Mouse (Mus musculus) natural killer cell, adult 2 months (primary cell): ENCODE results near the gene Ndufs7.
A peak's percentile ranks its signal among the peaks of the same experiment; 100 is the strongest.

Source experiments
- DNase-seq, 2 experiments: peaks; one replicate each; pipeline ENCODE4 v3.0.0; 2022; ENCODE audit warnings: low spot score in 2 of 2

Gene Ndufs7

DNA sequence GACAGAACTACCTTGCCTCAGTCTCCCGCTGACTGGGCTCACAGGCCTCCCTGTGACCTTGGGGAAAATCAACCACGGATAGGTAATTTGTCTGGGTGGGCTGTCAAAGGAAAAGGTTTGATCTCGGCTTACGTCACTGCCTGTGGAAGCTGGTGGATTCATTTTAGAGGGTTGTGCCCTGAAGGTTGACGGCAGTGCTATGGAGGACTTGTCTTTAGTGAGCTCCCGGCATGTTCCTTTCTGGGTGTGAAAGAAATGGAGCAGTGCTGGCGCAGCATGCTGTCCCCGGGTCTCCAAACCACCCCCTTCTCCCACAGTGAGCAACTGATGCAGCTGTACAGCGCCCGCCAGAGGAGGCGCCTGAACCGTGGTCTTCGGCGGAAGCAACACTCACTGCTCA, 44.4 kb downstream of the Ndufs7 start:
- no peak for DNase-seq

DNA sequence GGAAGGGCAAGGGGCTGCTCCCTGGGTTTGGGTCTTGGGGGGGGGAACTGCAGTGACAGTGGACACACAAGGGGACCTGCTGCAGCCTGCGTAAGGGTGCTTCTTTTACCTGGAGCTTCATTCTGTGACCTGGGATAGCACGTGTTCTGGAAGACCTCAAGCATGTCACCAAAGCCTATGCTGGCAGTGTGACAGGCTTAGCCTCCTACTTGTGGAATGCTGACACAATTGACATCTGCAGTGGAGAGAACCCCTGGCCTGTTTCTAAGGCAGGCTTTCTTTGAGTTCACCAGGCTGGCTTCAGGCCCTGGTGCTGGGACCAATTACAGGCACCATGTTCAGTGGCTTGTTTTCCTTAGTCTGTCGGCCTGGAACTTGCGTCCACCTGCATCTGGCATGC, 45.4 kb downstream of the Ndufs7 start:
- DNase-seq, result no peak

DNA sequence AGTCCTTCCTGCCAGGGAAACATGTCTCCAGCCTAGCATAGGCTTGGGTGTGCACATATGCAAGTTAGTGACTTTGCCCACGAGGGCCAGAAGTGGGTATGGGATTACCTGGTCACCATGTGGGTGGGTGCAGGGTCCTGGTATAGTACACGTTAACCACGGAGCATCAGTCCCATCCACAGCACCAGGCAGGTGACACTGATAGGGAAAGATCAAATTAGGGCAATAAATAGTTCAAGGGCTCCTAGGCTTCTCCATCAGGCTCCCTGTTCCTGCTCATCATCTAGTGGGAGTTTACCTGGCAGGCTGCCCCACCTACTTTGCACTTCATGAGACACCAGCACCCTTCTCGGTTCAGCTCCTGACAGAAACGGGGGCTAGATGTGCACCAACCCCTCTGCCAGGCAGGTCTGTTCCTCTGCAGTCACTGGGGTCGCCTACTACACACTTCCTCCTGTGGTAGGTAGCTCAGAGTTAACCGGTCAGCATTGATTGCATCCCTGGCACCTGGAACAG, 45.9 kb downstream of the Ndufs7 start:
- no peak for DNase-seq

DNA sequence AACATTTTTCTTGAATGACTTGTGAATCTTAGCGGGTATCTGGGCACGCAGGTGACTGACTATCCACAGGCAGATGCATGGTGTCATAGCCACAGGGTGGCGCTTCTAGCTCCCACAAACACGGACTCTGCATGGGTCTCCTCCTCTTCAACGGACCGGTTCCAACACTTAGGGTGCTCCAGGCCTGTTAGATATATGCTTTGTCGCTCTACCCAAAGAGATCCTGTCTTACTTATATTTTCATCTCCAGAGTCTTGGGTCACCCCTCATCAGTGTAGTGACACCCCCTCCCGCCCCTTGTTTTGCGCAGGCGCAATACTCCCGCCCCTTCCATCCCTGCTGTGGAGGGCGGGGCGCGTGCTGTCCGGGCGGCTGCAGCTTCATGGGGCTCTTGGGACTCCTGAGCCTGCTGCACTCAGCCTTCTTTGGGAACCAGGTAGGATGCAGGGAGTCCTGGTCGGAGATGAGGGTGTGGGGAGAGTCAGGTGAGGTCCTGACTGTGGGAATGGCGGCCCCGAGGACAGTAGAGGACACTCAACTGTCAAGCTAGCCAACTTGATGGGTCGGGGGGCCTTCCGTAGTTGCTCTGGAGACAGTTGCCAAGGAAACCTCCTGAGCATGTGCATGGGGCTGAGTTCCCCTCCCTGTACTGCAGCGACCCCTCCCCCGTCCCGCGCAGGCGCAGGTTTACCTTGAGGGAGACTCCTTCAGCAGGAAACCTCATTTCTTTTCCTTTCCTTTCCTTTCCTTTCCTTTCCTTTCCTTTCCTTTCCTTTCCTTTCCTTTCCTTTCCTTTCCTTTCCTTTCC, 46.9 kb downstream of the Ndufs7 start, which contains the start of gene Apc2:
Gene Apc2 (plus strand): TSS at position 360 of the 808 bp plus-strand sequence.
- peak; percentile 76 to 79 for DNase-seq

DNA sequence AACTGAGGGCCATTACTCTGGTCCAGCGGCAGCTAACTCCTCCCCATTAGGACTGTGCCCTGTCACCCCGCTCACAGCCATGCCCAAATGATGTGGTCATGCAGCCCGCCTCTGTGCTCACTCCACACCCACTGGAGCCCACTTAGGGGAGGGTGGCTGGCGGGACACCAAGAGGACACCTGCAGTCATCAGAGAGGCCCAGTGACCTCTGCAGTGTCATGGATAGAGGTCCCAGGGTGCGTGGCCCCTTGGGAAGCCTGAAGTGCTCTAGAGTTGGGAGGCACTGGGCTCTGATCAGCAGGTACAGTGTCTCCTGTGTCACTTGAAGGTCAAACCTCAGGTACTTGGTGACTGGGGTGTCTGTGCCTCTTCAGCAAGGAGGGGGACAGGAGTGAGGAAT, 47.9 kb downstream of the Ndufs7 start:
- no peak for DNase-seq

DNA sequence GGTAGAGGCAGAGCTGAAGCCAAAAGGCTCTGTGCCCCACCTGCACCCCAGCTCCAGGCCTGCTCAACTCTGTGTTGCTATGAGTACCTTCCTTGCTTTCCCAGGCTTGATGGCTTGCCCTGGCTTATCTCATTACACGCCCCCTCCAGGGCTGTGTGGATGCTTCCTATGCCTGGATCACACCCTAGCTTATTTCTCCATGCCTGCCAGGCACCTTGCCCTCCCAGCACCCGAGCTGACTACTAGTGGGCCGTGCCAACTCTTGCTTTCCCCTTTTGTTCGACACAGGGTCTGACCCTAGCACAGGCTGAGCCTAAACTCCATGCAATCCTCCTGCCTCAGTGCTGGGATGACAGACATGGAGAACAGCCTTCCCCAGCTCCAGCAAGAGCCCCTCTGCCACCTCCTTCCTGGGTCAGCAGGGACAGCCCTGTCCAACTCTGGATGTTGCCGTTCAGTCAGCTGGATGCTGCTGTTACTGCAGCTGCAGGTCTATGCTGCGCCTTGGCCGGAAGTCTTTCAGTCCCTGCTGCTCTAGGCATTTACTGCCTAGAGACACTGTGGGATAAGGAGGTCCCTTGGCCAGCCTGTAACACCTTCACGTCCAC, 48.7 kb downstream of the Ndufs7 start:
- DNase-seq, result no peak

DNA sequence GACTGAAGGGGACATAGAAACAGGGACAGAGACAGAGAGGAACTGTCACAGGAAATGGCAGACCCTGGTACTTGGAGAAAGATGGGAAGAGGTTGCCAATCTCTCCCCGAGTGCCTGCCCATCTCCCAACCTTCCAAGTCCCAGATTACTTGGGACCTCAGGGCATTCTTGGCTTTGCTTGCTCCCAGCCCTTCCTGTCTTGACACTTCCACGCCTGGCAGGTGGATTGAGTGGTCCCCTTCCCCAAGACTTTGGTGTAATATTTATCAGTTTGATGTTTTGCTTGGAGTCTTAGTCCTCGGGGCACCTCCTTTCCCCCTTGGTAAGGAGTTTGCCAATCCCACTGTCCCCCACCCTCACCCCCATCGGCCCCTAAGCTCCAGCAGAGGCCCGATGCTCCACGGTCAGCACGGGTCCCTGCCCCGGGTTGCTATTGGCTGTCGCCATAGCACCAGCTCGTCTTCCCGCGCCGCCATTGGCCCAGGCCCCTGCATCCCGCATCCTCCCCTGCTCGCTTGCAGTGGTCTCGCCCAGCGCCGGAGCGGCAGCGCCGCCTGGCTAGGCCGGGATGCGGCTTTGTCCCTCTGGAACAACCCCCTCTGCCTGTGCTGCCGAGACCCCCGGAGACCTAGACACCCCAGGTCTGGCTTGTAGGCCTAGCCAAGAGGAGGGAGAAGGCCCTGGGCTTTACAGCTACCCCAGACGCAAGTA, 49.8 kb downstream of the Ndufs7 start:
- no peak for DNase-seq

DNA sequence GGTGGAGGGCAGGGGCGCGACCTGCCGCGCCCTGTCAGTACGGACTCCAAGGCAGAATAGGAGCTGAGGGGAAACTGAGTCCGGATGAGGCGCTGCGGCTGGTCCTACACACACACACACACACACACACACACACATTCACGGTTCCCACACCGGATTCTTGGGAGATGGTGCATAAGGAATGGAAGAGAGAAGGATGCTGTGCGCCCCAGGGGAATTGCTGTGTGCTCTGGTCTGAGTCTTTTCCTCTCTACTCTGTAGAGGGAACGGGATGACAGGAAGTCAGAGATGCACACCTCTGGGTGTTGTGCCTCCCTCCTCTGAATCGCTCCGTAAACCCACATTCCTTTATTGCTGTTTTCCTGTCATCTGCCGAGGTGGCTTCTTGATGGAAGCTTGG, 50.4 kb downstream of the Ndufs7 start:
- DNase-seq, result no peak

DNA sequence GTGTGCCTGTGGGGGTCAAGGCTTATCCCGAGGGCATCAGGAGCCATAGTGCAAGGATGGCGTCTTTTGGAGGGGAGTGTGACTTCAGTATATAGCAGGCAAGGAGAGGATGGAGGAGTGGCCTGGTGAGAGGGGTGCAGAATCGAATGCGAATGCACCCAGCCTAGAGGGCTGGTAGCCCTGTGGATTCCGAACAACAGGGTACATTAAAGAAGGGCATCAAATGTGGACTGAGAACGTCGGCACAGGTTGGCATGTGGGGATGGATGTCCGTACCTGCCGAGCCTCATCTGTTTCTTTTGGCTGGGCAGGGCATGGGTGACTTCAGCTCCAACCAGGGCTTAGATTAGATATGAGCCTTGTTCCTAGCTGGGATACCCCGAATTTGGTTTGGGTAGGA, 50.9 kb downstream of the Ndufs7 start:
- DNase-seq, result no peak

DNA sequence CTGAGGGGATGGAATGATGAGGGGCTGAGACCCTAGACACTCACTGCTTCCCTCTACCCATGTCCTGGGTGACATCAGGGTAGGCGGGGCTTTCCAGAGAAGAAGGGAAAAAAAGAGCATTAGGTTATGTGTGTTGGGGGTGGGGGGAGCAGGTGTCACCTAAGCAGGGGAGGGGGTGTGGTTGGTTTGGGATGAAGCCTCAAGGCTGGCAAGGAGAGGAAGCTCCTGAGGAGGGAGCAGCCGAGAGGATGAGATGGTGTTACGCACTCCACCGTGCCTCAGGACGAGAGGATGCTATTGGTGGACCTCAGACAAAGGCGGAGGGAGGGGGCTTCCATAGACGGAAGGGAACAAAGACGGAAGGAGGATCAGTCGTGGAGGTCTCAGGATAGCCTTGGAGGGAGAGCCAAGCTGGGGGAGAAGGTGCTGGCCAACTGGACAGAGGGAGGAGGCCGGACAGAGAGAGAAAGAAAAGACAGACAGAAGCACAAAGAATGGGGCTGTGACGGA, 51.8 kb downstream of the Ndufs7 start:
- no peak for DNase-seq

DNA sequence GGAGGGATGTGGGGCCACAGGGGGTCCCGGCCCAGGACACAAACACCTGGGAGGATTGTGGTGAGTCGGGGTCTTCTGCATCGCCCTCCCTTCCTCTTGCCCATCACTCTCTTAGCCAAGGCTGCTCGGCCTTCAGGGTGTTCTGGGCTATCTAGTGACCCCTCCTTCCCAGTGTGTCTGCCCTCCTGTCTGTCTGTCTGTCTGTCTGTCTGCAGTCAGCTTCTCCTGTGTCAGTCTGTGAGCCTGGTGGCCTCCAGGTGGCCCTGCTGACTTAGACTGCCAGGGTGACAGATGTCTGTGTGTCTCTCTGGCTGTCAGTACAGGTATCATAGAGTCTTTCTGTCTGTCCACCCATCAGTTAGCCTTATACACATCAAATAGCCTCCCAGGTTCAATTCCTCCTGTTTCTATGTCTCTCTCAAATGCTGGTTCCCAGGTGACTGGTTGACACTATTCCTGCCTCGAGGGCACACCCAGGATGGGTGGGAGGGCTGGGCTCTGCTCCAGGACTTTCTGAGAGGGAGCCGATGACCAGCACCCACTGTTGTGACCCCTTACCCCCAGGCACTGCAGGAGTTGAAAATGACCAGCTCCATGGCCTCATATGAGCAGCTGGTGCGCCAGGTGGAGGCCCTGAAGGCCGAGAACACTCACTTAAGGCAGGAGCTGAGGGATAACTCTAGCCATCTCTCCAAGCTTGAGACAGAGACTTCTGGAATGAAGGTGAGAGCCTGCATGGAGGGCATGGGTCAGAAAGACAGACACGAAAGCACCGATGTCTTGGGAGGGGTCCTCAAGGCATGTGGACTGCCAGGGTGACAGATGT, 52.5 kb downstream of the Ndufs7 start:
- no peak for DNase-seq

DNA sequence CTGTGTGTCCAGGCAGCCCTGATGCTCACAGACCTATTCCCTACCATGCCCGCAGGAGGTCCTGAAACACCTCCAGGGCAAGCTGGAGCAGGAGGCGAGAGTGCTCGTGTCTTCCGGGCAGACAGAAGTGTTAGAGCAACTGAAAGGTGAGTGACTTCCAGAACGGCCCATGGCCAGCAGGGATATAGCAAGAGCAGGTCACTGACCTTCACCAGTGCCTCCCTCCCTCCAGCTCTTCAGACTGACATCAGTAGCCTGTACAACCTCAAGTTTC, 53.1 kb downstream of the Ndufs7 start:
- DNase-seq, result no peak

DNA sequence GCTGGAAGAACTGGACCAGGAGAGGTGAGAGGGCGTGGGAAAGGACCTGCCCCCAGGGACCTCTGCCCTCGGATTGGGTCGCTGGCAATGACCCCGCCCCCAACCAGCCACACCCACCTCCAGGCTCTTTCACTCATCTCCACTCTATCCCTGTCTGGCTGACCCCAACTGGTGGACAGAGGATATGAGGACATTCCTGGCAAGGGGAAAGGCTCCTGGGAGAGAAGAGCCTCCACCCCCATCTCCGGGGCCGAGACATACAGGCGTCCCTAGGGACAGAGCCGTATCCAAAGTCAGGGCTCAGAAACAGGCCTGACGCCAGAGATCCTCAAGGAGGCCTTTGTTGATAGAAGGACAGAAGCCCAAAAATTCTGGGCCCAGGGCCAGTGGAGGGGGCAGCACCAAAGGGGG, 53.6 kb downstream of the Ndufs7 start:
- no peak for DNase-seq

DNA sequence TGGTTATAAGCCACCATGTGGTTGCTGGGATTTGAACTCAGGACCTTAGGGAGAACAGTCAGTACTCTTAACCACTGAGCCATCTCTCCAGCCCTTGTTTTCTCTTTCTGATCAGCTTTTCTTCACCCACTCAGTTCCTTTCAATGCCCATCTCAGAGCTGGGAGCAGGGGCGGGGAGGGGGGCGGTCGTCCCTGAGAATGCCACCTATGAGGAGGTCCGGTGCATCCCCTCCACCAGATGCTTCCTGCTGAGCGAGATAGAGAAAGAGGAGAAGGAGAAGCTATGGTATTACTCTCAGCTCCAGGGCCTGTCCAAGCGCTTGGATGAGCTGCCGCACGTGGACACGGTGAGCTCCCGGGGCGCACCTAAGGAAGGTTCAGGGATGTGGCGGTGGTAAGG, 55.5 kb downstream of the Ndufs7 start:
- DNase-seq, result no peak

DNA sequence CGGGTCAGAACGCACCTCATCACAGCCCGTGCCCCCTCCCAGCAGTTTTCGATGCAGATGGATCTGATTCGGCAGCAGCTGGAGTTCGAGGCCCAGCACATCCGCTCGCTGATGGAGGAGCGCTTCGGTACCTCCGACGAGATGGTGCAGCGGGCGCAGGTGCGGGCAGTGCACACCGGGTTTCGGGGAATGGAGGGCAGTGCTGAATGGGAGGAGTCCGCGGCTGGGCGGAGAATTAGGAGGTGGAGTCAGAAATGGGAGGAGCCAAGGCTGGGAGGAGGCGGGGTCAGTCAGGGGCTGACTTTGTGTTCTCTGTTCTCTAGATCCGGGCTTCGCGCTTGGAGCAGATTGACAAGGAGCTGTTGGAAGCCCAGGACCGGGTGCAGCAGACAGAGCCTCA, 55.9 kb downstream of the Ndufs7 start:
- peak; percentile 53 to 75 for DNase-seq
